Comparison of ENCODE assay signal across 9 mouse cellular contexts in genomic region chr14:48130761-48131575, GRCm38 (mm10). TPM values are rescaled to one million over a fixed set of nuclear protein-coding genes. Genes with fewer than 3 reads are reported as not detected.
DNase-seq lines count a peak whose midpoint lies in the region; ATAC-seq and TF ChIP-seq lines count a peak whose summit lies in the region.
"Had no signal": no experiment of that assay in that cellular context is flagged by ENCODE, and none has a peak within 500 bp of the region (broad histone marks: within the 10 kb centered on the region; RNA-seq: fewer than 3 reads in every experiment).

No protein-coding gene starts in this region.

- no peak overlapping the region for H3K4me3 ChIP-seq in layer of hippocampus, adult 2 months
- H3K4me3 ChIP-seq in heart, postnatal 0 days (ENCODE audit: low read depth, low read length): no peak overlapping the region
- no peak overlapping the region for H3K4me3 ChIP-seq in midbrain, postnatal 0 days (ENCODE audit: low read depth, low read length)

- TF ChIP-seq EP300 in heart, postnatal 0 days (IDR thresholded peaks at IDR 0.05; ENCODE audit: low read depth): no peak

- peaks cover 23% of the 10 kb centered on the region for H3K4me1 ChIP-seq in heart, postnatal 0 days (ENCODE audit: control insufficient read depth, insufficient read depth)
- peaks cover 11% of the 10 kb centered on the region for H3K4me1 ChIP-seq in midbrain, postnatal 0 days (ENCODE audit: insufficient read depth, low read length)

- ATAC-seq in heart, postnatal 0 days (ENCODE audit: insufficient read depth, low read depth): no peak
- ATAC-seq in midbrain, postnatal 0 days (ENCODE audit: low FRiP score): no peak
- no peak for ATAC-seq in erythroblast, adult 5-6 weeks (replicated peaks; ENCODE audit: low FRiP score, poor library complexity, severe bottlenecking)

- H3K36me3 ChIP-seq in heart, postnatal 0 days (replicated peaks; ENCODE audit: control insufficient read depth, insufficient read depth, low read length): no peaks in the 10 kb centered on the region
- H3K36me3 ChIP-seq in midbrain, postnatal 0 days (ENCODE audit: insufficient read depth, low read length): no peaks in the 10 kb centered on the region

- H3K9me3 ChIP-seq in heart, postnatal 0 days (replicated peaks; ENCODE audit: control insufficient read depth, low read length): no peaks in the 10 kb centered on the region
- H3K9me3 ChIP-seq in midbrain, postnatal 0 days (ENCODE audit: low read length): no peaks in the 10 kb centered on the region

- H3K27me3 ChIP-seq in heart, postnatal 0 days (ENCODE audit: control insufficient read depth, insufficient read depth, low read length): peaks cover 17% of the 10 kb centered on the region
- H3K27me3 ChIP-seq in midbrain, postnatal 0 days (ENCODE audit: insufficient read depth, low read length): no peaks in the 10 kb centered on the region

- 0 out of 2 replicates have a peak, but pooled peaks have one; percentile 3 for TF ChIP-seq CTCF in layer of hippocampus, adult 2 months (conservative IDR thresholded peaks at IDR 0.05)
- no peak for TF ChIP-seq CTCF in heart, postnatal 0 days (IDR thresholded peaks at IDR 0.05; ENCODE audit: low read depth)
- no peak for TF ChIP-seq CTCF in midbrain, postnatal 0 days (IDR thresholded peaks at IDR 0.05)

- DNase-seq in layer of hippocampus, adult 2 months (ENCODE audit: low spot score in 2 of 2): no peak
- DNase-seq in layer of hippocampus, postnatal 36 days: no peak
- no peak for DNase-seq in heart, postnatal 0 days (ENCODE audit: low spot score)
- peak; percentile 71 for DNase-seq in kidney, postnatal 14 days
- peak; percentile 40 for DNase-seq in midbrain, postnatal 0 days (ENCODE audit: low spot score)
- DNase-seq in frontal cortex, postnatal 14 days (ENCODE audit: low spot score in 2 of 2): no peak
- no peak for DNase-seq in right cerebral cortex, postnatal 4 days
- DNase-seq: thymus, adult 18-20 months had no signal

- peak overlapping the region; percentile 70 for H3K27ac ChIP-seq in layer of hippocampus, adult 2 months
- H3K27ac ChIP-seq in heart, postnatal 0 days (ENCODE audit: low read depth): peak overlapping the region; percentile 78
- H3K27ac ChIP-seq in midbrain, postnatal 0 days (ENCODE audit: low read depth, low read length): peak overlapping the region; percentile 8; the same call in 1 of the 2 replicates

- H3K4me2 ChIP-seq in heart, postnatal 0 days (ENCODE audit: low read depth, low read length): 0 out of 2 replicates have a peak overlapping the region, but pooled peaks have one; percentile 3
- no peak overlapping the region for H3K4me2 ChIP-seq in midbrain, postnatal 0 days (ENCODE audit: low read depth, low read length, poor library complexity, severe bottlenecking)

- H3K9ac ChIP-seq in heart, postnatal 0 days (replicated peaks; ENCODE audit: low read depth, low read length): no peak overlapping the region
- H3K9ac ChIP-seq in midbrain, postnatal 0 days (replicated peaks; ENCODE audit: low read length, poor library complexity, severe bottlenecking): no peak overlapping the region

- WGBS in heart, postnatal 0 days: 48% methylated on average over 20 of the region's 20 CpGs
- 39% methylated on average over 20 of the region's 20 CpGs for WGBS in midbrain, postnatal 0 days

RNA-seq across cellular contexts. Expression of gene Peli2, which starts 10.3 kb away (rescaled TPM):
- total RNA-seq in layer of hippocampus, adult 2 months (2021): 10 to 100 TPM; 19.3 to 23.2 TPM
- total RNA-seq in layer of hippocampus, postnatal 36 days (2021): 10 to 100 TPM; 15.4 to 27.4 TPM
- 15.4 and 18.2 TPM in 2 replicates for total RNA-seq in heart, postnatal 0 days (2014; rRNA removed; ENCODE audit: low replicate concordance)
- polyA plus RNA-seq in heart, postnatal 0 days (2015; fragmentation: Nextera tagmentation; extraction: Ambion mirVana): 2.0 and 2.1 TPM in 2 replicates
- 11.5 and 22.3 TPM in 2 replicates for total RNA-seq in midbrain, postnatal 0 days (2014; rRNA removed)
- 5.6 and 6.5 TPM in 2 replicates for polyA plus RNA-seq in midbrain, postnatal 0 days (2015; fragmentation: Nextera tagmentation; extraction: Ambion mirVana)
- 1.7 and 2.5 TPM in 2 replicates for total RNA-seq in erythroblast, adult 5-6 weeks (2015; ENCODE audit: low replicate concordance)
- total RNA-seq in erythroblast, adult 5-6 weeks (2017; ENCODE audit: low replicate concordance): 1.4 and 2.1 TPM in 2 replicates

Comparison
In these comparisons a context has a peak if more than half of its experiments do, and no peak if none do; other contexts are left out.
1. DNase-seq: peak in kidney, postnatal 14 days (single experiment) and midbrain, postnatal 0 days (single experiment); none in layer of hippocampus, adult 2 months (0 of 2), layer of hippocampus, postnatal 36 days (0 of 2), heart, postnatal 0 days (single experiment), frontal cortex, postnatal 14 days (0 of 2) and right cerebral cortex, postnatal 4 days (single experiment).
2. H3K27ac ChIP-seq: peak in every context shown above with its lines; median percentile 78 in heart, postnatal 0 days; 70 in layer of hippocampus, adult 2 months; 8 in midbrain, postnatal 0 days.